Mouse (Mus musculus): ENCODE measurements around the gene Pcyox1. TPM values are rescaled to one million over a fixed set of nuclear protein-coding genes. Genes with fewer than 3 reads are reported as not detected.

Gene Pcyox1
- polyA plus RNA-seq, 1 experiment = 23.7 TPM

Other genes with a start within 250 kb of the Pcyox1 start
- gene Tgfa, start 201.9 kb downstream of the Pcyox1 start, polyA plus RNA-seq (2012; fragmentation: generic; extraction: Trizol) = 0.54 TPM
- gene Fam136a, start 31.5 kb downstream of the Pcyox1 start, polyA plus RNA-seq (2012; fragmentation: generic; extraction: Trizol) = 32.0 TPM
- 354 TPM for gene Snrpg, start 25.9 kb downstream of the Pcyox1 start, polyA plus RNA-seq (2012; fragmentation: generic; extraction: Trizol)
- 12.9 TPM for gene Tia1, start 7.1 kb upstream of the Pcyox1 start, polyA plus RNA-seq (2012; fragmentation: generic; extraction: Trizol)
- gene Gm44790, start 29.5 kb upstream of the Pcyox1 start, polyA plus RNA-seq (2012; fragmentation: generic; extraction: Trizol) = not detected
- 10.4 TPM for gene C87436, start 41.2 kb upstream of the Pcyox1 start, polyA plus RNA-seq (2012; fragmentation: generic; extraction: Trizol)
- 453 TPM for gene Pcbp1, start 129.2 kb upstream of the Pcyox1 start, polyA plus RNA-seq (2012; fragmentation: generic; extraction: Trizol)
- 0.04 TPM for gene Asprv1, start 231.0 kb upstream of the Pcyox1 start, polyA plus RNA-seq (2012; fragmentation: generic; extraction: Trizol)